ENCODE assay signal across 8 mouse cellular contexts in the genomic region with DNA sequence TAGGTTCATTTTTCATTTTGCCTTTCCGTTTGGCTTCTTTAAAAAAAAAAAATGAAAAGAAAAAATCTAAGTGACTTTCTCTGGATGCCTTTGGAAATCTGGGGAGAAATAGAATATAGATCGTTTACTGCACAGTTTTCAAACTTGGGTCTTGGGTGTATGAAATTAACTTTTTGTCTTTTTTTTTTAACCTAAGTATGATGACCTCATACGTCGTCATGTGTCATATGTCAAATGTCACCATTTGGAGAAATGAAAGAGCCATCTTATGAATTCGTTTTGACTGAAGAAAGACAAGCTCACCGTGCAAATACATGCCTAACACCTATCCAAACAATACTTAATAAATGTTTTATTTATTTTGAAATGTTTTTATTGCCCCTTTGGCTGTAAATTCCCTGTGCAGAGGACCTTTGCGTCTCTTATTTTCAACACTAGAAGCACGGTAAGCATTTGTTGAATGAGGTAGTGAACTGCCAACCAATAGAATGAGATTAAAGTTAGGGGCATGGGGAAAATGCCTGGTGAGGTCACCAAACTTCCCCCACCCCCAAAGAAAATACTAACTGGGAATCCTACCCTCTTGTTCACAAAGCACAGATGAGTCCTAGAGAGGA. TPM values are rescaled to one million over a fixed set of nuclear protein-coding genes. Genes with fewer than 3 reads are reported as not detected.
DNase-seq lines count a peak whose midpoint lies in the region; ATAC-seq lines count a peak whose summit lies in the region.

No protein-coding gene starts in this region.

- ATAC-seq in embryonic facial prominence, embryonic 15.5 days (ENCODE audit: insufficient number of reproducible peaks, low FRiP score, low TSS enrichment, low read depth): no peak
- ATAC-seq in liver, embryonic 11.5 days (replicated peaks; ENCODE audit: low FRiP score): no peak

- peak overlapping the region; percentile 84 for H3K4me2 ChIP-seq in embryonic facial prominence, embryonic 15.5 days (replicated peaks)
- peak overlapping the region; percentile 89 for H3K4me2 ChIP-seq in liver, embryonic 11.5 days

- H3K36me3 ChIP-seq in embryonic facial prominence, embryonic 15.5 days: no peaks in the 10 kb centered on the region
- H3K36me3 ChIP-seq in liver, embryonic 11.5 days (ENCODE audit: control insufficient read depth, insufficient read depth, low read length): peaks cover 3% of the 10 kb centered on the region; the same call in 1 of the 2 replicates
- H3K36me3 ChIP-seq in splenic B cell, adult 2 months (ENCODE audit: control insufficient read depth, insufficient read depth, low read length, poor library complexity, severe bottlenecking): no peaks in the 10 kb centered on the region

- WGBS in embryonic facial prominence, embryonic 15.5 days: 14% methylated on average over 8 of the region's 8 CpGs
- 17% methylated on average over 8 of the region's 8 CpGs for WGBS in liver, embryonic 11.5 days

- H3K27ac ChIP-seq in embryonic facial prominence, embryonic 15.5 days (replicated peaks): peak overlapping the region; percentile 97
- H3K27ac ChIP-seq in liver, embryonic 11.5 days (ENCODE audit: low read depth, low read length): peak overlapping the region; percentile 88

- no peaks in the 10 kb centered on the region for H3K9me3 ChIP-seq in embryonic facial prominence, embryonic 15.5 days (replicated peaks)
- H3K9me3 ChIP-seq in liver, embryonic 11.5 days (ENCODE audit: control insufficient read depth, low read length): no peaks in the 10 kb centered on the region

- H3K9ac ChIP-seq in embryonic facial prominence, embryonic 15.5 days: peak overlapping the region; percentile 85
- peak overlapping the region; percentile 96 for H3K9ac ChIP-seq in liver, embryonic 11.5 days (ENCODE audit: low read depth, low read length)

- H3K4me1 ChIP-seq in embryonic facial prominence, embryonic 15.5 days: peaks cover 14% of the 10 kb centered on the region
- H3K4me1 ChIP-seq in liver, embryonic 11.5 days (replicated peaks; ENCODE audit: control insufficient read depth, insufficient read depth, low read length): peaks cover 11% of the 10 kb centered on the region

- peak overlapping the region; percentile 93 for H3K4me3 ChIP-seq in embryonic facial prominence, embryonic 15.5 days (replicated peaks)
- H3K4me3 ChIP-seq in liver, embryonic 11.5 days (ENCODE audit: low read depth, low read length): peak overlapping the region; percentile 97

- intact Hi-C loops in left cerebral cortex, postnatal 25 days (cut with DNase I): loop anchor here (2.0 to 5.0 kb wide), 4 partner anchors 41 to 753 kb away; a partner anchor contains a TSS

- peak; percentile 26 for DNase-seq in cerebellum, adult 9-11 months
- no peak for DNase-seq in cerebellum, postnatal 4 days (ENCODE audit: low spot score in 2 of 2)
- peak; percentile 45 for DNase-seq in 416B (ENCODE audit: low read depth)
- no peak for DNase-seq in liver, embryonic 11.5 days (ENCODE audit: low spot score)
- DNase-seq in splenic B cell, adult 2 months (ENCODE audit: low read depth, low spot score): peak; percentile 77
- no peak for DNase-seq in right cerebral cortex, adult 18-20 months
- DNase-seq in left cerebral cortex, postnatal 25 days (ENCODE audit: low spot score in 2 of 2): no peak

- H3K27me3 ChIP-seq in embryonic facial prominence, embryonic 15.5 days: no peaks in the 10 kb centered on the region
- H3K27me3 ChIP-seq in liver, embryonic 11.5 days (replicated peaks; ENCODE audit: control insufficient read depth, insufficient read depth, low read length): no peaks in the 10 kb centered on the region
- no peaks in the 10 kb centered on the region for H3K27me3 ChIP-seq in splenic B cell, adult 2 months (ENCODE audit: control insufficient read depth, insufficient read depth, low read length, poor library complexity, severe bottlenecking)

RNA-seq across cellular contexts. Expression of a gene that starts 0.8 kb away (rescaled TPM):
- polyA plus RNA-seq in embryonic facial prominence, embryonic 15.5 days (2015; fragmentation: Nextera tagmentation; extraction: Ambion mirVana): 2.6 and 3.3 TPM in 2 replicates
- polyA plus RNA-seq in liver, embryonic 11.5 days (2014; fragmentation: Nextera tagmentation; extraction: Ambion mirVana): 3.2 TPM in 2 replicates
- 10 to 100 TPM; 35.0 to 37.6 TPM for total RNA-seq in left cerebral cortex, postnatal 25 days (2021)

RNA-seq across cellular contexts. Expression of a gene that starts 53.9 kb away (rescaled TPM):
- 89.0 and 92.7 TPM in 2 replicates for polyA plus RNA-seq in embryonic facial prominence, embryonic 15.5 days (2015; fragmentation: Nextera tagmentation; extraction: Ambion mirVana)
- polyA plus RNA-seq in liver, embryonic 11.5 days (2014; fragmentation: Nextera tagmentation; extraction: Ambion mirVana): 1.8 and 2.5 TPM in 2 replicates
- 1 to 10 TPM; 1.7 to 1.9 TPM for total RNA-seq in left cerebral cortex, postnatal 25 days (2021)

Comparison
In these comparisons a context has a peak if more than half of its experiments do, and no peak if none do; other contexts are left out.
1. DNase-seq: peak in cerebellum, adult 9-11 months (single experiment), 416B (single experiment) and splenic B cell, adult 2 months (single experiment); none in cerebellum, postnatal 4 days (0 of 2), liver, embryonic 11.5 days (single experiment), right cerebral cortex, adult 18-20 months (single experiment) and left cerebral cortex, postnatal 25 days (0 of 2).
2. RNA of a gene that starts 53.9 kb away (polyA plus RNA-seq): 89.0 to 92.7 TPM in embryonic facial prominence, embryonic 15.5 days; 1.8 to 2.5 TPM in liver, embryonic 11.5 days; every median in the first group is over 10 times any median in the second.